Mouse (Mus musculus) layer of hippocampus, adult 8-10 months (tissue): ENCODE measurements at regions not wholly inside any gene's neighbourhood (a gene's known extent, or its start where the extent isn't known, plus 50 kb on each side); places are given as distances from the start of the nearest gene placed in this dataset.

ENCODE experiments used
- DNase-seq, 2 experiments: peaks; one replicate each; pipeline ENCODE4 v3.0.0; 2022; ENCODE audit warnings: low spot score in 2 of 2

- DNase-seq, result no peak
Observed at GRCm38 (mm10) chr7:145045230-145045629, 105.5 kb upstream of the Ccnd1 start.

GRCm38 (mm10) chr7:145043455-145044149 lies 103.9 kb upstream of the Ccnd1 start:
- DNase-seq, result no peak

GRCm38 (mm10) chr7:145040871-145041270 lies 101.1 kb upstream of the Ccnd1 start:
- DNase-seq, result no peak

- no peak for DNase-seq
Observed at GRCm38 (mm10) chr7:145034385-145034784, 94.7 kb upstream of the Ccnd1 start.

- no peak for DNase-seq
Observed at GRCm38 (mm10) chr7:145031275-145031674, 91.5 kb upstream of the Ccnd1 start.

GRCm38 (mm10) chr7:145030635-145031141 lies 91.0 kb upstream of the Ccnd1 start:
- peak; percentile 48 to 68 for DNase-seq

GRCm38 (mm10) chr7:145029622-145030021 lies 89.9 kb upstream of the Ccnd1 start:
- DNase-seq, result no peak

- no peak for DNase-seq
Observed at GRCm38 (mm10) chr7:145029124-145029523, 89.4 kb upstream of the Ccnd1 start.

- DNase-seq, result no peak
Observed at GRCm38 (mm10) chr7:145027061-145027460, 87.3 kb upstream of the Ccnd1 start.

- DNase-seq, result no peak
Observed at GRCm38 (mm10) chr7:145026014-145026285, 86.2 kb upstream of the Ccnd1 start.

GRCm38 (mm10) chr7:145025186-145026013 lies 85.7 kb upstream of the Ccnd1 start:
- no peak for DNase-seq

GRCm38 (mm10) chr7:145024651-145025050 lies 84.9 kb upstream of the Ccnd1 start:
- DNase-seq, result no peak

GRCm38 (mm10) chr7:145019137-145019536 lies 79.4 kb upstream of the Ccnd1 start:
- peak; percentile 11 to 40 for DNase-seq

- no peak for DNase-seq
Observed at GRCm38 (mm10) chr7:145018149-145018548, 78.4 kb upstream of the Ccnd1 start.

- DNase-seq, result no peak
Observed at GRCm38 (mm10) chr7:145015463-145016085, 75.8 kb upstream of the Ccnd1 start.

GRCm38 (mm10) chr7:145010757-145011156 lies 71.0 kb upstream of the Ccnd1 start:
- no peak for DNase-seq

- no peak for DNase-seq
Observed at GRCm38 (mm10) chr7:145010004-145010403, 70.3 kb upstream of the Ccnd1 start.

GRCm38 (mm10) chr7:145008662-145009333 lies 69.1 kb upstream of the Ccnd1 start:
- no peak for DNase-seq

GRCm38 (mm10) chr7:145007216-145007615 lies 67.5 kb upstream of the Ccnd1 start:
- DNase-seq, result peak; percentile 37 to 45

- DNase-seq, result no peak
Observed at GRCm38 (mm10) chr7:145001503-145002084, 61.9 kb upstream of the Ccnd1 start.

GRCm38 (mm10) chr7:144999741-145000140 lies 60.0 kb upstream of the Ccnd1 start:
- no peak for DNase-seq
